Mouse (Mus musculus) hindbrain, embryonic 14.5 days (tissue): Measurements from ENCODE around the gene Fam20c. TPM values are rescaled to one million over a fixed set of nuclear protein-coding genes. Genes with fewer than 3 reads are reported as not detected.
A peak's percentile ranks its signal among the peaks of the same experiment; 100 is the strongest.

ENCODE experiments used
- ATAC-seq: fragments of 200-750 bp; cut with Nextera tagmentation; 2 replicates; pipeline ENCODE4 v1.8.0; 2017; ENCODE audit warnings: moderate number of reproducible peaks, mild to moderate bottlenecking, moderate TSS enrichment, moderate library complexity; ENCODE audit not compliant: low FRiP score
- DNase-seq: peaks from one replicate; pipeline ENCODE4 v3.0.0-alpha.2; 2015; ENCODE audit warnings: low spot score
- H3K27ac ChIP-seq: fragments of 300-500 bp; sonication (generic); 2 replicates; pipeline ENCODE4 v1.5.1; 2014; ENCODE audit warnings: mild to moderate bottlenecking, moderate library complexity
- H3K27me3 ChIP-seq: fragments of 300-500 bp; sonication (generic); 2 replicates; pipeline ENCODE4 v1.6.1; 2014; ENCODE audit warnings: mild to moderate bottlenecking, low read length, mixed read lengths; ENCODE audit not compliant: control insufficient read depth, insufficient read depth
- H3K36me3 ChIP-seq: fragments of 300-500 bp; sonication (generic); replicated peaks from 2 replicates; pipeline ENCODE4 v1.6.1; 2014; ENCODE audit not compliant: control insufficient read depth, insufficient read depth
- H3K4me1 ChIP-seq: fragments of 300-500 bp; sonication (generic); replicated peaks from 2 replicates; pipeline ENCODE4 v1.6.1; 2014; ENCODE audit warnings: antibody characterized with exemption, low read length, mixed read lengths; ENCODE audit not compliant: control insufficient read depth, insufficient read depth
- H3K4me2 ChIP-seq: fragments of 300-500 bp; sonication (generic); replicated peaks from 2 replicates; pipeline ENCODE4 v1.6.1; 2014; ENCODE audit warnings: mild to moderate bottlenecking, moderate library complexity
- H3K4me3 ChIP-seq: fragments of 300-500 bp; sonication (generic); replicated peaks from 2 replicates; pipeline ENCODE4 v1.5.1; 2014; ENCODE audit warnings: mild to moderate bottlenecking, low read length
- H3K9ac ChIP-seq: fragments of 300-500 bp; sonication (generic); 2 replicates; pipeline ENCODE4 v1.6.1; 2014
- H3K9me3 ChIP-seq: fragments of 300-500 bp; sonication (generic); 2 replicates; pipeline ENCODE4 v1.6.1; 2016; ENCODE audit warnings: low read length; ENCODE audit not compliant: control insufficient read depth
- WGBS: fragments of 180-500 bp; shearing (Covaris S2); extraction: QIAGEN DNeasy Blood & Tissue Kit; methylation state at CpG from one replicate; pipeline ENCODE4 v1.1.7; 2014; 5-methylcytosine and 5-hydroxymethylcytosine counted together
- polyA plus RNA-seq: library from polyadenylated mRNA; unstranded; fragments of >200 nt; fragmentation: Nextera tagmentation; extraction: Ambion mirVana; gene quantifications from 2 replicates; pipeline ENCODE4 v1.2.1, GENCODE M21; 2014

Gene Fam20c
- polyA plus RNA-seq, 1 experiment from 2014 or later = 63.5 TPM

GRCm38 (mm10) chr5:138785986-138786515 lies 31.7 kb downstream of the Fam20c start:
- Histone ChIP-seq H3K27ac (no peak overlapping the region), H3K36me3 (peaks cover 40% of the 10 kb centered on the region), H3K4me2 (no peak overlapping the region), H3K4me3 (no peak overlapping the region), H3K27me3 (no peaks in the 10 kb centered on the region), H3K9me3 (no peaks in the 10 kb centered on the region), H3K9ac (no peak overlapping the region), H3K4me1 (no peaks in the 10 kb centered on the region)
- ATAC-seq = no peak
- DNase-seq = no peak
- 96% methylated on average over 3 of the region's 3 CpGs for WGBS

DNA sequence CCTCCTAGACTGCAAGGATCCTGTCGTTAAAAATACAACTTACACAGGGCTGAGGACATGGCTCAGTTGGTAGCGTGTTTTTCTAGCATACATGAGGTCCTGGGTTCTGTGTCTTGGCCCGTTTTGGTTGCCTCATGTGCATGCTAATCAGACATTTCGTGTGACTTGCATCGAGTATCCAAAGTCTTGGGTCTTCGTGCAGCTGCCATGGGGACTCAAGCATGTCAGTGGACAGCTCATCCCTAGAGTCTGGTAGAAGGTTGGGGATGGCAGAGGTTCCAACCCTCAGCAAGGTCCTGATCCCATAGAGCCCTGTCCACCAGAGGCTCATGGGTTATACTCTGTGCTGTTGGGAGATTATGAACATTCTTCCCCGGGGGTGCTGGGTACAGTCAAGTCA lies 33.3 kb downstream of the Fam20c start:
- H3K9me3 ChIP-seq = no peaks in the 10 kb centered on the region
- H3K4me1 ChIP-seq = no peaks in the 10 kb centered on the region
- H3K9ac ChIP-seq = no peak overlapping the region
- H3K4me3 ChIP-seq = no peak overlapping the region
- H3K36me3 ChIP-seq = peaks cover 41% of the 10 kb centered on the region
- no peak for ATAC-seq
- H3K4me2 ChIP-seq = no peak overlapping the region
- no peak for DNase-seq
- H3K27me3 ChIP-seq = no peaks in the 10 kb centered on the region
- no peak overlapping the region for H3K27ac ChIP-seq
- 86% methylated on average over 7 of the region's 7 CpGs for WGBS

DNA sequence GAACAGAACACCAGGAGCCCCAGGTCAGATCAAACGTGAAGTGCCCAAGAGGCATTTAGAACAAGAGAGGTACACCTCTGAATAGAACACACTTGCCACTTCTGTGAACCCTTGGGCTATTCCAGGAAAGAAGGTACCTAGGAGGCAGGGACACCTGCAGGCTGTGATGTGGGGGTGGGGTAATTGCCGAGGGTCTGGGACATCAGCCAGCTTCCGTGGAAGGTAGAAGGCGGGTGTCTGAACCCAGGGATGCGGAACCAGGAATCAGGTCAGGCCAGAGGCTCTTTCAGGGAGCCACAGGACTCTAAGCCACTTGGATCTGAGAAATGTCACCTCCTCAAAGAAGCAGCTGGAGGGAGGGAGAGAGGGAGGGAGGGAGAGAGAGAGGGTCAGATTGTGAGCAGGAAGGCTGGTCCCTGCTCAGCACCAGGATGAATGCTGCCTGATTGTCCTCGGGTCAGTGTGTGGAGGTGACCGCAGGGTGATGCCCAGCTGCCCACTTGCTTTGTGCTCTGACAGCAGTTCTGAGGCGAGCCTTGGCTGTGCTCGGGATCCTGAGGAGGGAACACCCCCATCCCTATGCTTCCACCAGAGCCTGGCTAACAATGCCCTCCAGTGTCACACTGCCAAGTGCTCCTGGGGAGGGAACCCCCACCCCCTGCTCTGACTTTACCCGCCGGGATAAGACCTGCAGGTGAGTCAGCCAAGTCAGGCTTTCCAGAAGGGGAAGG lies 34.3 kb downstream of the Fam20c start:
- no peaks in the 10 kb centered on the region for H3K4me1 ChIP-seq
- no peak overlapping the region for H3K4me3 ChIP-seq
- H3K4me2 ChIP-seq = no peak overlapping the region
- H3K9ac ChIP-seq = no peak overlapping the region
- H3K9me3 ChIP-seq = no peaks in the 10 kb centered on the region
- H3K27ac ChIP-seq = no peak overlapping the region
- H3K36me3 ChIP-seq = peaks cover 51% of the 10 kb centered on the region
- DNase-seq = no peak
- ATAC-seq = peak; percentile 24; the same call in 1 of the 2 replicates
- 42% methylated on average over 11 of the region's 11 CpGs for WGBS
- no peaks in the 10 kb centered on the region for H3K27me3 ChIP-seq

- Histone ChIP-seq H3K9me3 (no peaks in the 10 kb centered on the region), H3K9ac (no peak overlapping the region), H3K4me3 (no peak overlapping the region), H3K36me3 (peaks cover 64% of the 10 kb centered on the region), H3K4me1 (no peaks in the 10 kb centered on the region), H3K27ac (no peak overlapping the region), H3K4me2 (no peak overlapping the region), H3K27me3 (no peaks in the 10 kb centered on the region)
- ATAC-seq = no peak
- WGBS = 95% methylated on average over 11 of the region's 11 CpGs
- no peak for DNase-seq
Observed at GRCm38 (mm10) chr5:138790954-138791480, 36.7 kb downstream of the Fam20c start.

GRCm38 (mm10) chr5:138801588-138802116 lies 47.3 kb downstream of the Fam20c start:
- Histone ChIP-seq H3K4me3 (no peak overlapping the region), H3K4me1 (no peaks in the 10 kb centered on the region), H3K9ac (no peak overlapping the region), H3K9me3 (no peaks in the 10 kb centered on the region), H3K27ac (no peak overlapping the region), H3K36me3 (peaks cover 63% of the 10 kb centered on the region), H3K4me2 (no peak overlapping the region), H3K27me3 (no peaks in the 10 kb centered on the region)
- ATAC-seq = no peak
- no peak for DNase-seq
- WGBS = 81% methylated on average over 7 of the region's 7 CpGs

DNA sequence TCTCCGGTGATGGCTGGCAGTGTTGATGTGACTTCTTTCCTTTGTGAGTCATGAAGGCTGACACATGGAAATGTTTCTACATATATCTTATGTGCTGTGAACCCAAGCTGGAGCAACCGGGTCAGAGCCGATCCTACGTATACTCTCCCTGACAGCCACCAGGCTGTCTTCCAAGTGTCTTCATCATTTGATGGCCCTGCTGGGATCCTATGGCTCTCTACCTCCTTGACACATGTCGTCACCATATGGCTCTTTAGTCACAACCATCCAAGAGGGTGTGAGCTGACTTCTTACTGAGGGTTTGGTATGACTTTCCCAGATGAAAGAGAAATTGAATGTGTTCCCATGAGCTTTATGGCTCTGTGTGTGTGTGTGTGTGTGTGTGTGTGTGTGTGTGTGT lies 50.0 kb downstream of the Fam20c start:
- WGBS = 83% methylated on average over 5 of the region's 5 CpGs
- no peak for ATAC-seq
- H3K36me3 ChIP-seq = peaks cover 62% of the 10 kb centered on the region

DNA sequence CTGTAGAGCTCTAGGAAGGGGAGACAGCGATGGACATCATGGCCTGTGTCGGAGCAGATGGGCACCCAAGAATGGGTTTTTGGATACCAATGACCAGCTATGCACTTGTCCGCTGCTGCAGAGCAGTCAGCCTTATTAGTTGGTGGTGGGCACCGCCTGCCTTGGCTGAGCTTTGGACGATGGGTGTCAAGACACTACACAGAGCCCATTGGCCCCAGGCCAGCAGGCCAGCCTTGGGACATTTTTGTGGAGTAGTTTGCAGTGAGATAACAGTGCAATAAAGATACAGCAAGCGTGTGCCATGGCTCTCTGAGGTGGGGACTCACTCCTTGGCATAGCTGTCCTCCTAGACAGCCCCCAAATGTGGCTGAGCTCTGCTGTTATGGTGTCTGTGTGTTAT lies 55.5 kb downstream of the Fam20c start:
- Histone ChIP-seq H3K27me3 (no peaks in the 10 kb centered on the region), H3K4me2 (no peak overlapping the region), H3K4me3 (no peak overlapping the region), H3K36me3 (peaks cover 55% of the 10 kb centered on the region), H3K9ac (no peak overlapping the region), H3K9me3 (no peaks in the 10 kb centered on the region), H3K27ac (no peak overlapping the region), H3K4me1 (no peaks in the 10 kb centered on the region)
- DNase-seq = no peak
- no peak for ATAC-seq
- 96% methylated on average over 6 of the region's 6 CpGs for WGBS

More for the DNA sequence above, 50.0 kb downstream of the Fam20c start:
- DNase-seq = no peak
- H3K4me2 ChIP-seq = no peak overlapping the region
- no peak overlapping the region for H3K4me3 ChIP-seq
- no peaks in the 10 kb centered on the region for H3K4me1 ChIP-seq
- H3K27me3 ChIP-seq = no peaks in the 10 kb centered on the region
- no peak overlapping the region for H3K27ac ChIP-seq
- no peak overlapping the region for H3K9ac ChIP-seq
- no peaks in the 10 kb centered on the region for H3K9me3 ChIP-seq

GRCm38 (mm10) chr5:138819780-138820179 lies 65.5 kb downstream of the Fam20c start, which contains the start of gene Gm5294:
TSS of gene Gm5294 (plus strand) at chr5:138820080.
- no peak for ATAC-seq
- 10% methylated on average over 21 of the region's 21 CpGs for WGBS
- peaks cover 50% of the 10 kb centered on the region for H3K27me3 ChIP-seq

DNA sequence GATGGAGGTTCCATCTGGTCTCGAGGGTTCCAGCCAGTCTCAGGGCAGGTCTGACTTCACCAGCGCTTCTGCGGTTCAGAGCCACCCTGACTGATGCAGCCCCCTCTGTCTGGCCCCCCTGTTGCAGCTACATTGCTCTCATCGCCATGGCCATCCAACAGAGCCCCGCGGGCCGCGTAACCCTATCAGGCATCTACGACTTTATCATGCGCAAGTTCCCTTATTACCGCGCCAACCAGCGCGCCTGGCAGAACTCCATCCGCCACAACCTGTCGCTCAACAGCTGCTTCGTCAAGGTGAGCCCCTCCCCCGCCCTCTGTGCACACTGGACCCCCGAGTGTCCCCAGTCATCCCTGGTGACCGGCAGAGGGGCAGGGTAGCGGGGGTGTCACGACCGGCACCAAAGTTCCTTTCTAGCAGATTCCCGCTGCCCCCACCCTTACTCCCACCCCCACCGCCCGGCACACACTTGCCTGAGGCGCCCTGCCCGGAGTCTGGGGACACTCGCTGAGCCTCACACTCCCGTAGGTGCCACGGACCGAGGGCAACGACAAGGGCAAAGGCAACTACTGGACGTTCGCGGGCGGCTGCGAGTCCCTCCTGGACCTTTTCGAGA lies 66.5 kb downstream of the Fam20c start:
- peaks cover 7% of the 10 kb centered on the region; the same call in 1 of the 2 replicates for H3K4me1 ChIP-seq
- 5% methylated on average over 34 of the region's 39 CpGs for WGBS
- ATAC-seq = no peak
- H3K27ac ChIP-seq = no peak overlapping the region
- peak overlapping the region; percentile 42 for H3K4me2 ChIP-seq
- DNase-seq = no peak
- peak overlapping the region; percentile 21 for H3K4me3 ChIP-seq
- no peaks in the 10 kb centered on the region for H3K9me3 ChIP-seq
- no peaks in the 10 kb centered on the region for H3K36me3 ChIP-seq
- no peak overlapping the region for H3K9ac ChIP-seq
- H3K27me3 ChIP-seq = peaks cover 50% of the 10 kb centered on the region

More at GRCm38 (mm10) chr5:138819780-138820179, 65.5 kb downstream of the Fam20c start, which contains the start of gene Gm5294:
- Histone ChIP-seq H3K27ac (no peak within 1 kb of the TSS), H3K4me3 (peak within 1 kb of the TSS; percentile 21), H3K9ac (no peak within 1 kb of the TSS), H3K4me1 (peaks cover 7% of the 10 kb centered on the region; the same call in 1 of the 2 replicates), H3K36me3 (no peaks in the 10 kb centered on the region), H3K9me3 (no peaks in the 10 kb centered on the region), H3K4me2 (peak within 1 kb of the TSS; percentile 42)
- DNase-seq = no peak
